Mouse (Mus musculus) hindbrain, embryonic 11.5 days (tissue): ENCODE results near the gene Lrrc41. TPM values are rescaled to one million over a fixed set of nuclear protein-coding genes. Genes with fewer than 3 reads are reported as not detected.

Experiments used
- polyA plus RNA-seq: library from polyadenylated mRNA; unstranded; fragments of >200 nt; fragmentation: Nextera tagmentation; extraction: Ambion mirVana; gene quantifications from 2 replicates; pipeline ENCODE4 v1.2.1, GENCODE M21; 2014

Lrrc41 gene
- polyA plus RNA-seq, 1 experiment from 2014 or later: 65.5 TPM

Other genes starting within 250 kb of the Lrrc41 start
- gene Mob3c, start 247.2 kb upstream of the Lrrc41 start, polyA plus RNA-seq: 3.3 and 4.6 TPM in 2 replicates
- gene Mknk1, start 236.1 kb upstream of the Lrrc41 start, polyA plus RNA-seq: 15.5 and 19.3 TPM in 2 replicates
- not detected in 2 replicates for gene Kncn, start 190.9 kb upstream of the Lrrc41 start, polyA plus RNA-seq
- gene 6430628N08Rik, start 184.6 kb upstream of the Lrrc41 start, polyA plus RNA-seq: not detected in 2 replicates
- 2.4 and 2.5 TPM in 2 replicates for gene Dmbx1, start 135.3 kb upstream of the Lrrc41 start, polyA plus RNA-seq
- 3.9 and 4.1 TPM in 2 replicates for gene Faah, start 57.3 kb upstream of the Lrrc41 start, polyA plus RNA-seq
- 19.3 and 20.7 TPM in 2 replicates for gene Nsun4, start 21.4 kb upstream of the Lrrc41 start, polyA plus RNA-seq
- gene Uqcrh, start 198 bp upstream of the Lrrc41 start, polyA plus RNA-seq: 413 and 425 TPM in 2 replicates
- 42.1 and 46.9 TPM in 2 replicates for gene Rad54l, start 48.4 kb downstream of the Lrrc41 start, polyA plus RNA-seq
- gene Pomgnt1, start 48.6 kb downstream of the Lrrc41 start, polyA plus RNA-seq: 49.0 and 52.3 TPM in 2 replicates
- 1.1 and 1.3 TPM in 2 replicates for gene Lurap1, start 76.1 kb downstream of the Lrrc41 start, polyA plus RNA-seq
- 0.17 TPM in 1 of 2 replicates, not detected in the other for gene Tspan1, start 92.3 kb downstream of the Lrrc41 start, polyA plus RNA-seq
- not detected in 2 replicates for gene 1700042G07Rik, start 98.1 kb downstream of the Lrrc41 start, polyA plus RNA-seq
- not detected in 2 replicates for gene Gm49337, start 98.1 kb downstream of the Lrrc41 start, polyA plus RNA-seq
- gene Pik3r3, start 146.3 kb downstream of the Lrrc41 start, polyA plus RNA-seq: 75.9 and 103 TPM in 2 replicates